Comparison of ENCODE assay signal across 9 mouse cellular contexts in the genomic region with DNA sequence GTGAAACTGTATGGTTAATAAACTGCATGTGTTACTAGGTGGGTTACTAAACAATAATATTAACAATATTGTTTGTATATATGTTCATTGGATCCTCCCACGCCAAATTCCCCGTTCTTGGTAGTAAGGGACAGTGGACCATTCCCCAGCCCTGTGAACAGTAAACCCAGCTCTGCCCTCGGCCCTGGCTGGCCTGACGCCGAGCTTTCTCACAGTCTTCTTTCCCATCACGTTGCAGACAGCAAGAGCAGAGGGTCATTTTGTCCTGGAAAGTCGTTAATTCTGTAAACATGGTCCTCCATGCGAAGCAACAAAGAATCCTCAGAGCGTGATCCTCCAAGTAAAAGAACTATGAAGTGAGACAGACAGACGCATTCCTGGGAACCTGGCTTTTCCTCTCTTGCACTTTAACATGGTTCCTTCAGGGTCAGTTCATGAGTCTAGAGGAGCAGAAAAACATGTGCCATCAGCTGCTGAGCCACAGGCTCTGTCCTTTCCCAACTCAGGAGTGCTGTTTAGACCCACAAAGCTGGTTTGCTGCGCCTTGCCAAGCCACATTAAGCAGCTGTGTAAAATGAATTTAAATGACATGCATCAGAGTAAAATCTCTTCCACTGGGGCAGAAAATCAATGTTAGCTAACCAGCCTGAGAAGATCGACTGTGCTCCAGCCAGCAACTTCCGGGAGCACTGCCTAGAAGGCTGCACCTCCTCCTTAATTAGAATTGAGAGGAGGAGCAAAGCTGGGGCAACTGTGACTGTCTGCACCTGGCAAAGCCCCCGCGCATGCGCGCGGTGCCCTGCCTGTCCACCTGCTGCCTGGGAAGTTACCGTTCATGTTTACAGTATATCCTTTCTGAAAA.
DNase-seq lines count a peak whose midpoint lies in the region; ATAC-seq and TF ChIP-seq lines count a peak whose summit lies in the region.
"Had no signal": no experiment of that assay in that cellular context is flagged by ENCODE, and none has a peak within 500 bp of the region (broad histone marks: within the 10 kb centered on the region; RNA-seq: fewer than 3 reads in every experiment).

No protein-coding gene starts in this region.

- TF ChIP-seq CTCF in olfactory bulb, adult 2 months (IDR thresholded peaks at IDR 0.05; ENCODE audit: insufficient read depth, low read depth, low read length): no peak

- no peak for TF ChIP-seq POLR2A in olfactory bulb, adult 2 months (IDR thresholded peaks at IDR 0.05; ENCODE audit: insufficient read depth, low read depth, low read length)

- no peak overlapping the region for H3K4me2 ChIP-seq in heart, embryonic 11.5 days
- H3K4me2 ChIP-seq in limb, embryonic 13.5 days (replicated peaks): no peak overlapping the region
- H3K4me2 ChIP-seq: liver, embryonic 13.5 days had no signal

- H3K27ac ChIP-seq in heart, embryonic 11.5 days (ENCODE audit: low read depth, low read length): no peak overlapping the region
- H3K27ac ChIP-seq in limb, embryonic 13.5 days: peak overlapping the region; percentile 39; the same call in 1 of the 2 replicates
- peak overlapping the region; percentile 79 for H3K27ac ChIP-seq in olfactory bulb, adult 2 months (ENCODE audit: insufficient read depth, low read depth, low read length)
- H3K27ac ChIP-seq: liver, embryonic 13.5 days had no signal

- peak; percentile 96 for DNase-seq in heart, adult 11 months
- DNase-seq in cerebellum, adult 18-20 months: peak; percentile 87 to 90
- DNase-seq in gastrocnemius, postnatal 10 days: peak; percentile 73
- DNase-seq in kidney, adult 8-10 months: peak; percentile 86 to 92
- peak; percentile 90 to 94 for DNase-seq in thymus, adult 18-20 months
- DNase-seq: liver, embryonic 13.5 days had no signal

- H3K36me3 ChIP-seq in heart, embryonic 11.5 days (ENCODE audit: control insufficient read depth, insufficient read depth, low read length): peaks cover 3% of the 10 kb centered on the region; the same call in 1 of the 2 replicates
- H3K36me3 ChIP-seq in limb, embryonic 13.5 days: peaks cover 45% of the 10 kb centered on the region

- WGBS in heart, embryonic 11.5 days (ENCODE audit: insufficient replicate concordance): 80% methylated on average over 19 of the region's 19 CpGs
- 73% methylated on average over 19 of the region's 19 CpGs for WGBS in limb, embryonic 13.5 days
- WGBS in olfactory bulb, adult 2 months: 33% methylated on average over 19 of the region's 19 CpGs

- ATAC-seq in heart, embryonic 11.5 days (replicated peaks; ENCODE audit: insufficient number of reproducible peaks, low FRiP score, low TSS enrichment): no peak
- no peak for ATAC-seq in limb, embryonic 13.5 days (ENCODE audit: low FRiP score, low read depth)

- no peaks in the 10 kb centered on the region for H3K27me3 ChIP-seq in heart, embryonic 11.5 days (ENCODE audit: control insufficient read depth, insufficient read depth, low read length)
- no peaks in the 10 kb centered on the region for H3K27me3 ChIP-seq in limb, embryonic 13.5 days
- H3K27me3 ChIP-seq: liver, embryonic 13.5 days had no signal

- no peaks in the 10 kb centered on the region for H3K9me3 ChIP-seq in heart, embryonic 11.5 days (replicated peaks; ENCODE audit: control insufficient read depth, low read length)
- H3K9me3 ChIP-seq in limb, embryonic 13.5 days: no peaks in the 10 kb centered on the region
- H3K9me3 ChIP-seq: liver, embryonic 13.5 days had no signal

- H3K9ac ChIP-seq in heart, embryonic 11.5 days (ENCODE audit: low read depth, low read length): no peak overlapping the region
- H3K9ac ChIP-seq in limb, embryonic 13.5 days: no peak overlapping the region
- H3K9ac ChIP-seq: liver, embryonic 13.5 days had no signal

- H3K4me3 ChIP-seq in heart, embryonic 11.5 days (ENCODE audit: low read depth, low read length): no peak overlapping the region
- H3K4me3 ChIP-seq in limb, embryonic 13.5 days: no peak overlapping the region
- no peak overlapping the region for H3K4me3 ChIP-seq in olfactory bulb, adult 2 months (ENCODE audit: insufficient read depth, low read depth, low read length)
- H3K4me3 ChIP-seq: liver, embryonic 13.5 days had no signal

- peaks cover 5% of the 10 kb centered on the region; the same call in 1 of the 2 replicates for H3K4me1 ChIP-seq in heart, embryonic 11.5 days (ENCODE audit: control insufficient read depth, insufficient read depth, low read length)
- no peaks in the 10 kb centered on the region for H3K4me1 ChIP-seq in limb, embryonic 13.5 days
- peaks cover 32% of the 10 kb centered on the region for H3K4me1 ChIP-seq in olfactory bulb, adult 2 months (ENCODE audit: control insufficient read depth, insufficient read depth, low read length)
- H3K4me1 ChIP-seq: liver, embryonic 13.5 days had no signal
